Mouse (Mus musculus) cerebellum, adult 11-12 months (tissue): ENCODE data around the gene Rapgef1.
A peak's percentile ranks its signal among the peaks of the same experiment; 100 is the strongest.
"Not testable (repeated sequence)": the region's sequence is repeated elsewhere in the genome, so short reads cannot be mapped to it uniquely, and the experiment has no call there.

Experiments used
- DNase-seq: peaks from one replicate; pipeline ENCODE4 v3.0.0; 2022

Gene Rapgef1

DNA sequence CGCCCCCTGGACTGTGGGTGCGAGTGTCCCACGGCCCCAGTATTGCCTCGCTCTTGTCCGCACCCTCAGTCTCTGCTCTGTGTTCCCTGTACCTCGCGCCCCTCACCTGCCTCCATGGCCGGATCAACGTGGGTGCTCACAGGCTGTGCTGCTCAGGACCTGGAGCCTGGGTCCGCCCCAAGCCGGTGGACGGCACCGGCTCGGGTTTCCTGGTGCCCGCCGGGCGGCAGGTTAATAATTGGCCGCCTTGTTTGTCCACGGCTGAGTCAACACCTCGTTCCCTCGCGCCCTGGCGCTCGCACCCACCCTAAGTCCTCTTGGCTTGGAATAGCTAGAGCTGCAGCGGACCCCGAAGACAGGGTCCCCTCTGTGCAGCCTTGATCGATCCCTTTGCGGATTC, 132.0 kb downstream of the Rapgef1 start, which contains the start of gene Gm13420:
Gene Gm13420 (minus strand): TSS at position 189 of the 400 bp plus-strand sequence.
- DNase-seq, result no peak

GRCm38 (mm10) chr2:29752397-29752796, 132.9 kb downstream of the Rapgef1 start:
- DNase-seq, result no peak

DNA sequence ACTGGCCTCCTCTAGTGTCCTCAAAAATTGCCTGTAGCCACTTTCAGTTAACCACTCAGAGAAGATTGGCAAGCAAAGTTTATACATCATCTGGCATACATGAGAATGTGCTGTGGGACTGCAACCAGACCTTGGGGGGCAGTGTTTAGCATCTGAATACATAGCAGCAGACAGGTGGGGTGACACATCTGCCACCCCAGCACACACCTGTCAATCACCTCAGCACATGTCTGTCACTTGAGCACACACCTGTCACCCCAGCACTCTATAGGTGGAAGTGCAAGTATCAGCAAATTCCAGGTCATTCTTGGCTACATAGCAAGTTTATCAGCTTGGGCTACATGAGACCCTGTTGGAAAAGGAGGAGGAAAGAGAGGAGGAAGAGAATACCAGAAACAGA, 136.2 kb downstream of the Rapgef1 start:
- no peak for DNase-seq

GRCm38 (mm10) chr2:29764831-29765230, 145.3 kb downstream of the Rapgef1 start:
- no peak for DNase-seq

GRCm38 (mm10) chr2:29767976-29768709, 148.6 kb downstream of the Rapgef1 start:
- no peak for DNase-seq

GRCm38 (mm10) chr2:29768901-29769300, 149.4 kb downstream of the Rapgef1 start:
- DNase-seq, result no peak

GRCm38 (mm10) chr2:29770162-29770561, 150.6 kb downstream of the Rapgef1 start:
- no peak for DNase-seq

- no peak for DNase-seq
These were observed 152.3 kb downstream of the Rapgef1 start for GRCm38 (mm10) chr2:29771611-29772461.

DNA sequence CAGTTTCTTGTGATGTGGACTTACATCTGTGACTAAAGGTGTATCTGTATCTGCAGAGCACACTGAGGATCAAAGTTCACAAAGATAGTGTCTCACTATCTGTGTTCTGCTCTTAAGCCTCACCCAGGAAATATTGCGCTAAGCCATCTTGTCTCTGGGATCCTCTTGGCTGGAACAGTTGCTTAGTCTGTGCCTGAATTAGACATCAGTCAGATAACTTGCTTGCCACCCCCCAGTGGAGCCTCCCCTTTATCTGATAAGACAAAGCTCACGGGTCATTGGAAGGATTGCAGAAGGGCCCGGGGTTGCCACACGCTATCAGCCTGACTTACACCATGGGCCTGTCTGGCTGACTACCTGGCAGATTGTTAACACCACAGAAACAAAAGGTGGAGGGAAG, 153.8 kb downstream of the Rapgef1 start:
- no peak for DNase-seq

DNA sequence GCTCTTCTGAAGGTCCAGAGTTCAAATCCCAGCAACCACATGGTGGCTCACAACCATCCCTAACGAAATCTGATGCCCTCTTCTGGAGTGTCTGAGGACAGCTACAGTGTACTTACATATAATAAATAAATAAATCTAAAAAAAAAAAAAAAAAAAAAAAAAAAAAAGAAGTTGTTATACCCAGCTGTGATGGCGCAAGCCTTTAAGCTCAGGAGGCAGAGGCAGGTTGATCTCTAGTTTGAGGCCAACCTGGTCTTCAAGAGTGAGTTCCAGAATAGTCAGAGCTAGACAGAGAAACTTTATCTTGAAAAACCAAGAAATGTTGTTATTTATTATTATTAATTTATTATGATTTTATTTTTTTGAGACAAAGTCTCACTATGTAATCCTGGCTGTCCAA, 161.7 kb downstream of the Rapgef1 start:
- not testable (repeated sequence) for DNase-seq

DNA sequence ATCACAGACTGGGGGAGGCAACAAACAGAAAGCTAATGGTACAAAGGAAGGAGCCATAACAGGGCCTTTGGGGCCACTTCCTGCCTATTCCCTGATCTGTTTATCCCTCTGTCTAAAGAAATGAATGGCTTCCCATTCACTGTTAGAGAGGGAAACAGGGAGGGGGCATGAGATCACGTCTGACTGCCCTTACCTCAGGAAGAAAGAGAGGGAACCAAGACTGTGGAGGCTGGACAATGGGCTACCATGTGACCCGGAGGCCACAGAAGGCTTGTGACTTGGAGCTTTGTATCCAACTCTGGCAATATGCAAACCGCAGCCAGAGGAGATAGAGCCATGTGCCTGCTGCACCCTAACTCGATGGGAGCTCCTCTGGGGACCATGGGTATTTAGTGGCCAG, 164.8 kb downstream of the Rapgef1 start:
- no peak for DNase-seq

DNA sequence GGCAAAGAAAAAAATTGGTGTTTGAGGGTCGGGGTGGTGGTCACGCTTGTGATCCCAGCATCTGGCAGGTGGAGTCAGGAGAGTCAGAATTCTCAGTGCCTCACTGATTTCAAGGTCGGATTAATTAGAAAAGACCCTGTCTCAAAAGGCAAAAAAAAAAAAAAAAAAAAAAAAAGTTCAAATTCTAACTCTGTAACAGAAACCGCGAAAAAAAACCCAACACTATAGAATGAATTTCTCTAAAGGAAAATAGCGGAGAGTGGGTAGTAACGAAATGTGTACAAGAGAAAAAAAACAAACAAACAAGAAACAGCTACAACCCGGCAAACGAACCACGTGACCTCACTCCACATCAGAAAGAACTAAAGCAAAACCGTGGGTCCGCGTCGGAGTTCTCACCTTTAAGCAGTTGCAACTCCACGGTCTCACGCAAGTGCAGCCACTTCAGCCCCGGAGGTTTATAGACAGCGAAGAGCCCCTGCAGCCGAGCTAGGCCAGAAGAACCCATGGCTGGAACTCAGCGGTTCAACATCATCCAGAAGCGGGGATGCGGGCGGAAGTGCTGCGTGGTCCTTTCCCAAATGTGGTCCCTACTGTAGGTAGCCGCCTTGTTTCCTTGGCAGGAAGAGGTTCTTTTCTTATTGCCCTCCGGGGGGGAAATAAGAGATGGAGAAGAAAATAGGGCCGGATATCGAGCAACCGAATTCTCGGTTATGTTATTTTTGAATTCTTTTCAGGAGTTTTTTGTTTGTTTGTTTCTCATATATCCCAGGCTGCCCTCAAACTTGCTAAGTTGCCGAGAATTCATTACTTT, 167.8 kb downstream of the Rapgef1 start, which contains the start of gene Coq4:
Gene Coq4 (plus strand): TSS at position 390 of the 814 bp plus-strand sequence.
- DNase-seq, result peak; percentile 90

DNA sequence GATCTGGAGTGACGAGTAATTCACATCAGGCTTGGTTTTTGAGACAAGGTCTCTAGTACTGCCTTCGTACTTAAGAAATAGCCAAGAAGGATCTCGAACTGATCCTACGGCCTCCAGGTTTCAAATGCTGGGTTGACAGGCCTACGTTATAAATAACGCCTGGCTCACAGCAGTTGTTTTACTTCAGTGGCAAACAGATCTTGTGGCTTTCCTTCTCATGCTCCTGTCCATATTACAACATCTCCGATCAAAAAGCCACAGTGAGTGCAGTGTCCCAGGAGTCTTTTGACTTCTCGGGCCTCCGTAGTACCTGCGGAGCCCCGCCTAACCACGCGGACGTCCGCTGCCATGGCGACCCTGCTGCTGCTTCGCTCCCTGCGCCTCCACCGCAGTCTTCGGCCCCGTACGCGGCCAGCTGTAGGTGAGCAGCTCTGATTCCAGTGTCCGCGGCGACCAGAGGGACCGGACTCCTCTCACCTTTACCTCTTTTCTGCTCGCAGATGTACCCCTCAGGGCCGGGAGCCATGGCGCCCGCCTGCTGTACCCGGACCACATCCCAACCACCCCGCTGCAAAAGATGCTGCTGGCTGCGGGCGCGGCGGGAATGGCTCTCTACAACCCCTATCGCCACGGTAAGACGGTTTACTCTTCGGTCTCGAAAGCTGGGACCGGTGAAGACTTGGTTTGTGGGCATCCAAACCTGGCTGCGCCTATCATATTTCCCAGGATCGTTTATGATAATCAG, 168.6 kb downstream of the Rapgef1 start, which contains the start of gene Trub2:
Gene Trub2 (minus strand): TSS at position 566 of the 745 bp plus-strand sequence.
- DNase-seq, result peak; percentile 85
